Mouse (Mus musculus) thymus, adult 2 months (tissue): ENCODE measurements at regions not wholly inside any gene's neighbourhood (a gene's known extent, or its start where the extent isn't known, plus 50 kb on each side); places are given as distances from the start of the nearest gene placed in this dataset.

ENCODE experiments used
- DNase-seq: peaks from one replicate; pipeline ENCODE4 v3.0.0; 2021
- H3K27ac ChIP-seq: fragments of 200-500 bp; 2 replicates; pipeline ENCODE4 v1.5.1; 2012; ENCODE audit warnings: low read length, control low read depth; ENCODE audit not compliant: control insufficient read depth, insufficient read depth
- H3K27me3 ChIP-seq: fragments of 200-500 bp; 2 replicates; pipeline ENCODE4 v1.6.1; 2012; ENCODE audit warnings: mild to moderate bottlenecking, low read length, moderate library complexity, mixed read lengths; ENCODE audit not compliant: control insufficient read depth, insufficient read depth
- H3K36me3 ChIP-seq: fragments of 200-500 bp; 2 replicates; pipeline ENCODE4 v1.6.1; 2012; ENCODE audit warnings: mild to moderate bottlenecking, low read length, moderate library complexity; ENCODE audit not compliant: control insufficient read depth, insufficient read depth
- H3K4me1 ChIP-seq: fragments of 200-500 bp; replicated peaks from 2 replicates; pipeline ENCODE4 v1.6.1; 2012; ENCODE audit warnings: low read length; ENCODE audit not compliant: control insufficient read depth, insufficient read depth
- H3K4me3 ChIP-seq: fragments of 200-500 bp; 2 replicates; pipeline ENCODE4 v1.5.1; 2012; ENCODE audit warnings: mild to moderate bottlenecking, low read length, control low read depth, moderate library complexity; ENCODE audit not compliant: control insufficient read depth, insufficient read depth
- CTCF ChIP-seq: fragments of 200-500 bp; IDR thresholded peaks from 2 replicates; pipeline ENCODE4 v1.5.1; 2012; ENCODE audit warnings: mild to moderate bottlenecking, control low read depth, low read length, moderate library complexity, borderline replicate concordance; ENCODE audit not compliant: control insufficient read depth, poor library complexity, insufficient read depth; ENCODE audit errors: extremely low read depth
- POLR2A ChIP-seq: fragments of 200-500 bp; IDR thresholded peaks from 2 replicates; pipeline ENCODE4 v1.6.1; 2012; ENCODE audit warnings: mild to moderate bottlenecking, low read length, control low read depth, moderate library complexity; ENCODE audit not compliant: control insufficient read depth, poor library complexity, insufficient read depth; ENCODE audit errors: extremely low read depth
- WGBS: fragments of 180-500 bp; shearing (Covaris S2); methylation state at CpG from one replicate; pipeline ENCODE4 v1.1.7; 2018; 5-methylcytosine and 5-hydroxymethylcytosine counted together

- no peak overlapping the region for H3K27ac ChIP-seq
- no peak for DNase-seq
- H3K27me3 ChIP-seq: no peaks in the 10 kb centered on the region
- no peaks in the 10 kb centered on the region for H3K4me1 ChIP-seq
- no peak overlapping the region for H3K4me3 ChIP-seq
- WGBS: 83% methylated on average over 20 of the region's 20 CpGs
- no peak for TF ChIP-seq POLR2A
- TF ChIP-seq CTCF: no peak
- no peaks in the 10 kb centered on the region for H3K36me3 ChIP-seq
Measured at GRCm38 (mm10) chr7:73036801-73037555, 338.3 kb upstream of the Rgma start.

DNA sequence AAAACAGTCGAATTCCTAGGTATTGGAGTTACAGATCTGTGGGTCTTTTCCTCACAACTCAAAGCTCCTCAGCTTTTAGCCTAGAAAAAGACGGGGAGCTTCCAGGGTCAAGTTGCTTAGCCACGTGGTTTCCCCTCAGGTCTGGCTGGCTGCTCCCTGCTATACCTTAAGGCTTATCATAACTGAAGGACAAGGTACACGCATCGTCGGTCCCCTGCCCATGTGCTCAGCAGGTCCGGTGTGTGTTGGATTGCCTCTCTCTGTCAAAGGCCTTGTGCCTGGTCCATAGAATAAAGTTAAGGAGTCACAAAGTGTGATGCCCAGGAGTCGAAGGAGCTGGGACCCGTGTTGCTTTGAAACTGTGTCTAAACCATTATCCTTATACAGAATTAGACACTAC is 337.7 kb upstream of the Rgma start:
- TF ChIP-seq CTCF: no peak
- no peak for TF ChIP-seq POLR2A
- no peak overlapping the region for H3K27ac ChIP-seq
- WGBS: 92% methylated on average over 9 of the region's 9 CpGs

DNA sequence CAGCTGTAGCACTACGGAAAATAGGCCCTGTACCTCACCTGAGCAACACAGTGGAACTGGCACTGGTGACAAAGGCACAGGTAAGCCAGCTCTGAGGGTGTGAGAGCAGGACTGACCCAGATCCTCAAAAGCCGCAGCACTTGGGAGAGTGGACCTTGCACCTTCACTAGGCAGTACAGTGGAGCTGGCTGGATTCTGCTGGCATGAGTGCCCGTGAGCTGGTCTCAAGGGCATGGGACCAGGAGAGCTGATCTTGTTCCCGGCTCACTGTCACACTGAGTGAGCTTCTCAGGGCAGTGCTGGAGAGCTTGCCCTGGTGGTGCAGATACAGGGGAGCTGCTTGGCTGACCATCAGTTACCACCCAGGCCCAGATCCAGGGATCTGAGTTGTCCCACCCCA is 335.4 kb upstream of the Rgma start:
- Histone ChIP-seq H3K4me3 (no peak overlapping the region), H3K27ac (no peak overlapping the region), H3K27me3 (no peaks in the 10 kb centered on the region), H3K4me1 (no peaks in the 10 kb centered on the region), H3K36me3 (no peaks in the 10 kb centered on the region)
- no peak for DNase-seq
- WGBS: 91% methylated on average over 4 of the region's 4 CpGs
- TF ChIP-seq CTCF (no peak), POLR2A (no peak)

More for the DNA sequence above, 337.7 kb upstream of the Rgma start:
- no peak for DNase-seq
- Histone ChIP-seq H3K36me3 (no peaks in the 10 kb centered on the region), H3K27me3 (no peaks in the 10 kb centered on the region), H3K4me3 (no peak overlapping the region), H3K4me1 (no peaks in the 10 kb centered on the region)

DNA sequence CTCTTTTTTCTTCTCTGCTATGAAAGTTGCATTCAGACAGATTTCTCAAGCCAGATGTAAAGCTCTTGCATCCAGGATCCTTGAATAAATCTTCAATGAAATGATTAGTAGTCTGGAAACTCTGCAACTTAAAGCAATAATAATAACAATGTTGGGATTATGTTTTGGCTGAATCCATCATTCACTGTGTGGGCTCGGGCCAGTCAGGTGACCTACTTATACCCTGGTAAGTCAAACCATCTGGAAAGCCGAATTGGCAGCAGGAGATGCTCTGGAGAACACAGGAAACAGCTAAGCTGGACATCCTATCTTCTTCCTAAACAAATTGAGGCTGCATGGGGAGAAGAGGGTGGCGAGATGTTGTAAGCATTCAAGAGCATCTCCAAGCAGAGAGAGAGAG is 331.0 kb upstream of the Rgma start:
- no peaks in the 10 kb centered on the region for H3K27me3 ChIP-seq
- no peaks in the 10 kb centered on the region for H3K36me3 ChIP-seq
- 73% methylated on average over 3 of the region's 3 CpGs for WGBS
- no peak overlapping the region for H3K27ac ChIP-seq
- TF ChIP-seq CTCF (no peak), POLR2A (no peak)
- no peaks in the 10 kb centered on the region for H3K4me1 ChIP-seq
- H3K4me3 ChIP-seq: no peak overlapping the region
- no peak for DNase-seq

DNA sequence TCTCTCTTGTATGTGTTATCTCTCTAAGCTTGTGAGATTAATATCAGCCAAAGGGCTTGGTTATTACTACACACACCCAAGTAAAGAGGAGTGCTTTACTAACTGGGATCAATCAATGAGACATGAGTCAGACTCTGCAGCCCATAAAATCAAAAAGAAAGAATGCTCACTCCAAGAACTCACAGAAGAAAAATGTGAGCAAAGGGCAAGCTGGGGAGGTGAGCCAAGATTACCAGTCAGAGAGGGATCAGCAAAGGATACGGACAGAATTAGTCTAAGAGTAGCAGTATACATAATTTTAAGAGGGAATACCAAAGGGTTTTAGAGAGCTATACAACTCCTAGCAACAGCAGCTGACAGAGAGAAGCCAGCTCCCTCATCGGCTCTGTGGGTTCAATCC is 319.4 kb upstream of the Rgma start:
- no peaks in the 10 kb centered on the region for H3K27me3 ChIP-seq
- H3K27ac ChIP-seq: no peak overlapping the region
- 94% methylated on average over 2 of the region's 2 CpGs for WGBS
- H3K36me3 ChIP-seq: no peaks in the 10 kb centered on the region
- TF ChIP-seq POLR2A: no peak
- no peak for TF ChIP-seq CTCF
- H3K4me1 ChIP-seq: no peaks in the 10 kb centered on the region
- H3K4me3 ChIP-seq: no peak overlapping the region
- DNase-seq: no peak

GRCm38 (mm10) chr7:73063556-73063955 is 311.8 kb upstream of the Rgma start:
- DNase-seq: no peak
- WGBS: 92% methylated on average over 3 of the region's 3 CpGs
- Histone ChIP-seq H3K27ac (no peak overlapping the region), H3K4me1 (no peaks in the 10 kb centered on the region), H3K27me3 (no peaks in the 10 kb centered on the region), H3K36me3 (no peaks in the 10 kb centered on the region), H3K4me3 (no peak overlapping the region)
- TF ChIP-seq POLR2A: no peak
- TF ChIP-seq CTCF: no peak

DNA sequence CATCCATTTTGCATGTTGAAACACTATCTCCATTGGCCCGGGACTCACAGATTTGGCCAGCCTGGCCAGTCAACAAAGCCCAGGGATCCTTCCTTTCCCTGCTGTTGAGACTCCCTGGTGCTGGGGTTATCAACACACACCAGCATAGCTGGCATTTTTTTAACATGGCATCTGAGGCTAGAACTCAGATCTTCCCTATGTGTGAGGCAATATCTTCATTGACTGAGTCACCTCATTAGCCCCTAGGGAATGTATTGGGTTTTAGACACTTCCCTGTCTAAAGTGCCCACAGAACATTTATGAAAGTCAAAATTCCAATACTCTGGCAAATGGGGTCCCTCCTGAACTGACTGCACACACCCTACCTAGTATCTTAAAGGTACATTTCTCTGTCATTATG is 306.8 kb upstream of the Rgma start:
- 95% methylated on average over 1 of the region's 1 CpGs for WGBS

More for the DNA sequence above, 306.8 kb upstream of the Rgma start:
- DNase-seq: no peak
- Histone ChIP-seq H3K36me3 (no peaks in the 10 kb centered on the region), H3K4me1 (no peaks in the 10 kb centered on the region), H3K4me3 (no peak overlapping the region), H3K27ac (no peak overlapping the region), H3K27me3 (no peaks in the 10 kb centered on the region)
- TF ChIP-seq POLR2A (no peak), CTCF (no peak)
